Mouse (Mus musculus): Measurements from ENCODE around the gene Bcl11a.

DNA sequence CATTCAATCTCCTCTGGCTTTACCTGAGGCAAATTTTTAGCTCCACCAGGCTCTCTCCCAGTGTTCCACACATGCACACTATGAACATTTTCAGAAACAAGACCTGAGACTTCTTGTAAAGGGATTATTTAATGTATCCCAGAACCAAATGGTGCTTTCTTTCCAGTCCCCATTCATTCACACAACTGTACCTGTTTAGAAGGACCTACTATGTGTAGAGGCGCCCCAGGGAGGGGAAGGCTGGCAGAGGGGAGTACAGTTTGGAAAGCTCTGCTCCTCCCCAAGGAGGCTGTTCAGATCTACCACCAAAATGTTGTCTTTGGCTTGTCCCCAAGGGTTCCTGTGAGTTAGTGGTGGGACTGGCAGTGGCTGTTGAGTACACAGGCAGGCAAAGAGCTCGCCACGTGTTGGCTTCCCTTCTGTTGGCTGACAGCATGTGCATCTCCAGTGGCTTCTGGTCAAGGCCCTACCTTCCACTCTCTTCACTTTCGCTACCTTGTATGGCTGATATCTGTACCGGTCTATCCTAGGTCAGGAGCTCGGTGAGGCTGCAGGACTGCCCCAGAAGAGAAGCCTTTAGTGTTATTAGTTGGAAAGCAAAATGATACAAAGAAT lies 25.4 kb downstream of the Bcl11a start:
- TF ChIP-seq BHLHE40 (IDR thresholded peaks at IDR 0.05; ENCODE audit: borderline replicate concordance, low read depth, low read length), result no peak
- TF ChIP-seq MAX (IDR thresholded peaks at IDR 0.05; ENCODE audit: low read length), result peak; percentile 67
- TF ChIP-seq USF1 (IDR thresholded peaks at IDR 0.05; ENCODE audit: low read depth, low read length), result no peak
- TF ChIP-seq TAL1 (IDR thresholded peaks at IDR 0.05; ENCODE audit: low read length), result no peak

Data from MEL (cell line).